Mouse (Mus musculus) olfactory bulb, adult 2 months (tissue): ENCODE measurements around the gene Copg1. TPM values are rescaled to one million over a fixed set of nuclear protein-coding genes. Genes with fewer than 3 reads are reported as not detected.

ENCODE experiments used
- H3K27ac ChIP-seq: fragments of 200-500 bp; 2 replicates; pipeline ENCODE4 v1.5.1; 2012; ENCODE audit warnings: low read depth, low read length; ENCODE audit not compliant: insufficient read depth
- H3K4me1 ChIP-seq: fragments of 200-500 bp; 2 replicates; pipeline ENCODE4 v1.6.1; 2012; ENCODE audit warnings: low read length; ENCODE audit not compliant: control insufficient read depth, insufficient read depth
- H3K4me3 ChIP-seq: fragments of 200-500 bp; 2 replicates; pipeline ENCODE4 v1.5.1; 2012; ENCODE audit warnings: mild to moderate bottlenecking, low read depth, low read length, moderate library complexity; ENCODE audit not compliant: insufficient read depth
- CTCF ChIP-seq: fragments of 200-500 bp; IDR thresholded peaks from 2 replicates; pipeline ENCODE4 v1.5.1; 2012; ENCODE audit warnings: low read depth, mild to moderate bottlenecking, low read length, moderate library complexity; ENCODE audit not compliant: insufficient read depth
- POLR2A ChIP-seq: fragments of 200-500 bp; IDR thresholded peaks from 2 replicates; pipeline ENCODE4 v1.6.1; 2012; ENCODE audit warnings: mild to moderate bottlenecking, low read depth, low read length, moderate library complexity; ENCODE audit not compliant: insufficient read depth
- WGBS: fragments of 180-500 bp; shearing (Covaris S2); methylation state at CpG from one replicate; pipeline ENCODE4 v1.1.7; 2018; 5-methylcytosine and 5-hydroxymethylcytosine counted together
- polyA plus RNA-seq: library from polyadenylated mRNA; stranded (reverse); fragments of >200 nt; gene quantifications from 2 replicates; pipeline ENCODE4 v1.2.4, GENCODE M21; 2012; ENCODE audit warnings: low replicate concordance; ENCODE audit not compliant: missing spikeins, insufficient read depth, insufficient read length

Gene Copg1
- polyA plus RNA-seq, 1 experiment: 490 TPM

- Histone ChIP-seq H3K4me3 (no peak overlapping the region), H3K4me1 (peaks cover 5% of the 10 kb centered on the region), H3K27ac (no peak overlapping the region)
- WGBS: 57% methylated on average over 1 of the region's 1 CpGs
- TF ChIP-seq POLR2A (no peak), CTCF (no peak)
Observed at GRCm38 (mm10) chr6:87873104-87873503, 14.5 kb upstream of the Copg1 start.

GRCm38 (mm10) chr6:87873963-87874362 lies 13.7 kb upstream of the Copg1 start:
- TF ChIP-seq POLR2A (no peak), CTCF (no peak)
- 91% methylated on average over 2 of the region's 2 CpGs for WGBS
- Histone ChIP-seq H3K27ac (no peak overlapping the region), H3K4me1 (peaks cover 2% of the 10 kb centered on the region), H3K4me3 (no peak overlapping the region)

- H3K4me1 ChIP-seq: 0 out of 2 replicates have a peak, but pooled peaks cover under 1% of the 10 kb centered on the region
- TF ChIP-seq CTCF (no peak), POLR2A (no peak)
- no peak overlapping the region for H3K4me3 ChIP-seq
- no peak overlapping the region for H3K27ac ChIP-seq
- WGBS: 55% methylated on average over 1 of the region's 1 CpGs
Observed at GRCm38 (mm10) chr6:87875083-87875482, 12.5 kb upstream of the Copg1 start.

- WGBS: 94% methylated on average over 7 of the region's 7 CpGs
- Histone ChIP-seq H3K4me1 (peaks cover 4% of the 10 kb centered on the region; the same call in 1 of the 2 replicates), H3K27ac (no peak overlapping the region), H3K4me3 (no peak overlapping the region)
- no peak for TF ChIP-seq CTCF
- no peak for TF ChIP-seq POLR2A
Observed at GRCm38 (mm10) chr6:87875562-87875961, 12.1 kb upstream of the Copg1 start.

- WGBS: 77% methylated on average over 13 of the region's 13 CpGs
- H3K4me3 ChIP-seq: no peak overlapping the region
Observed at GRCm38 (mm10) chr6:87876068-87876643, 11.5 kb upstream of the Copg1 start.

GRCm38 (mm10) chr6:87879010-87879409 lies 8.6 kb upstream of the Copg1 start:
- no peak overlapping the region for H3K27ac ChIP-seq
- H3K4me1 ChIP-seq: peaks cover 17% of the 10 kb centered on the region
- H3K4me3 ChIP-seq: no peak overlapping the region
- TF ChIP-seq CTCF: no peak
- TF ChIP-seq POLR2A: no peak
- 73% methylated on average over 4 of the region's 4 CpGs for WGBS

More at GRCm38 (mm10) chr6:87876068-87876643, 11.5 kb upstream of the Copg1 start:
- TF ChIP-seq CTCF: no peak
- no peak for TF ChIP-seq POLR2A
- H3K27ac ChIP-seq: no peak overlapping the region
- H3K4me1 ChIP-seq: peaks cover 6% of the 10 kb centered on the region; the same call in 1 of the 2 replicates

GRCm38 (mm10) chr6:87879628-87880027 lies 8.0 kb upstream of the Copg1 start:
- no peak overlapping the region for H3K27ac ChIP-seq
- H3K4me1 ChIP-seq: peaks cover 17% of the 10 kb centered on the region
- no peak overlapping the region for H3K4me3 ChIP-seq
- WGBS: 63% methylated on average over 3 of the region's 3 CpGs
- TF ChIP-seq CTCF: no peak
- TF ChIP-seq POLR2A: no peak

- 43% methylated on average over 3 of the region's 3 CpGs for WGBS
Observed at GRCm38 (mm10) chr6:87882221-87882620, 5.4 kb upstream of the Copg1 start.

GRCm38 (mm10) chr6:87882816-87883215 lies 4.8 kb upstream of the Copg1 start:
- Histone ChIP-seq H3K4me3 (no peak overlapping the region), H3K4me1 (peaks cover 17% of the 10 kb centered on the region), H3K27ac (peak overlapping the region; percentile 94)
- 24% methylated on average over 4 of the region's 4 CpGs for WGBS
- no peak for TF ChIP-seq POLR2A
- TF ChIP-seq CTCF: no peak

More at GRCm38 (mm10) chr6:87882221-87882620, 5.4 kb upstream of the Copg1 start:
- Histone ChIP-seq H3K4me1 (peaks cover 17% of the 10 kb centered on the region), H3K27ac (peak overlapping the region; percentile 94), H3K4me3 (no peak overlapping the region)
- no peak for TF ChIP-seq POLR2A
- TF ChIP-seq CTCF: no peak

- TF ChIP-seq CTCF (no peak), POLR2A (no peak)
- 66% methylated on average over 1 of the region's 1 CpGs for WGBS
- peaks cover 18% of the 10 kb centered on the region for H3K4me1 ChIP-seq
- no peak overlapping the region for H3K27ac ChIP-seq
- no peak overlapping the region for H3K4me3 ChIP-seq
Observed at GRCm38 (mm10) chr6:87886721-87887120, 893 bp upstream of the Copg1 start.
